Comparison of ENCODE assay signal across 18 mouse cellular contexts in genomic region chr1:185511306-185511705, GRCm38 (mm10). TPM values are rescaled to one million over a fixed set of nuclear protein-coding genes. Genes with fewer than 3 reads are reported as not detected.
"Had no signal": no experiment of that assay in that cellular context is flagged by ENCODE, and none has a peak within 500 bp of the region (broad histone marks: within the 10 kb centered on the region; RNA-seq: fewer than 3 reads in every experiment).

No protein-coding gene starts in this region.

- H3K4me3 ChIP-seq: liver, embryonic 12.5 days; midbrain, embryonic 10.5 days; midbrain, embryonic 12.5 days; midbrain, embryonic 15.5 days; neural tube, embryonic 12.5 days; stomach, embryonic 15.5 days had no signal

- H3K27me3 ChIP-seq: liver, embryonic 12.5 days; midbrain, embryonic 12.5 days; midbrain, embryonic 15.5 days; neural tube, embryonic 12.5 days; stomach, embryonic 15.5 days had no signal

- H3K9ac ChIP-seq: liver, embryonic 12.5 days; liver, embryonic 14.5 days; lung, embryonic 14.5 days; midbrain, embryonic 12.5 days; midbrain, embryonic 15.5 days; neural tube, embryonic 12.5 days; stomach, embryonic 15.5 days had no signal

- ATAC-seq: liver, embryonic 12.5 days; midbrain, embryonic 15.5 days had no signal

- H3K4me1 ChIP-seq: midbrain, embryonic 12.5 days; midbrain, embryonic 15.5 days; neural tube, embryonic 12.5 days; stomach, embryonic 15.5 days had no signal

- DNase-seq: lung, adult 18-20 months; lung, embryonic 14.5 days; lung, postnatal 10 days; lung, postnatal 4 days; right cerebral cortex, postnatal 14 days; thymus, adult 18-20 months; thymus, postnatal 14 days; thymus, postnatal 36 days had no signal

- H3K36me3 ChIP-seq: liver, embryonic 12.5 days; midbrain, embryonic 10.5 days; midbrain, embryonic 12.5 days; midbrain, embryonic 15.5 days; neural tube, embryonic 12.5 days; stomach, embryonic 15.5 days had no signal

- H3K9me3 ChIP-seq: liver, embryonic 12.5 days; midbrain, embryonic 10.5 days; midbrain, embryonic 12.5 days; midbrain, embryonic 15.5 days; neural tube, embryonic 12.5 days; stomach, embryonic 15.5 days had no signal

- H3K27ac ChIP-seq: liver, embryonic 12.5 days; liver, embryonic 14.5 days; midbrain, embryonic 10.5 days; midbrain, embryonic 12.5 days; midbrain, embryonic 15.5 days; neural tube, embryonic 12.5 days; stomach, embryonic 15.5 days had no signal

- H3K4me2 ChIP-seq: liver, embryonic 12.5 days; lung, embryonic 14.5 days; midbrain, embryonic 12.5 days; midbrain, embryonic 15.5 days; neural tube, embryonic 12.5 days; stomach, embryonic 15.5 days had no signal

RNA-seq across cellular contexts. Expression of gene Slc30a10, which starts 56.7 kb away (rescaled TPM):
- total RNA-seq: neutrophil, adult 5-6 weeks had no signal
- polyA plus RNA-seq: lung, embryonic 16.5 days; urinary bladder, adult 2 months had no signal
